Mouse (Mus musculus): ENCODE measurements around the gene D630003M21Rik. TPM values are rescaled to one million over a fixed set of nuclear protein-coding genes. Genes with fewer than 3 reads are reported as not detected.

Gene D630003M21Rik
- polyA plus RNA-seq, 1 experiment from 2014 or later: 9.1 TPM

GRCm38 (mm10) chr2:158248318-158248717 lies 19.3 kb upstream of the D630003M21Rik start:
- ATAC-seq (ENCODE audit: insufficient read depth) (peak; percentile 62; the same call in 1 of the 2 replicates), DNase-seq (peak; percentile 72)
- H3K9me3 ChIP-seq (ENCODE audit: low read depth, low read length): no peaks in the 10 kb centered on the region
- peaks cover 7% of the 10 kb centered on the region; the same call in 1 of the 2 replicates for H3K4me1 ChIP-seq (ENCODE audit: insufficient read depth)
- no peaks in the 10 kb centered on the region for H3K36me3 ChIP-seq (ENCODE audit: insufficient read depth)
- WGBS: 15% methylated on average over 7 of the region's 7 CpGs
- no peak overlapping the region for H3K4me3 ChIP-seq (ENCODE audit: low read depth, low read length)
- H3K27me3 ChIP-seq (ENCODE audit: insufficient read depth, low read length): no peaks in the 10 kb centered on the region
- H3K9ac ChIP-seq: no peak overlapping the region
- TF ChIP-seq CTCF (IDR thresholded peaks at IDR 0.05; ENCODE audit: low read depth): no peak
- no peak overlapping the region for H3K4me2 ChIP-seq
- no peak overlapping the region for H3K27ac ChIP-seq (ENCODE audit: low read depth)

- Histone ChIP-seq H3K4me3 (ENCODE audit: low read depth, low read length) (no peak overlapping the region), H3K9me3 (ENCODE audit: low read depth, low read length) (no peaks in the 10 kb centered on the region), H3K27me3 (ENCODE audit: insufficient read depth, low read length) (no peaks in the 10 kb centered on the region), H3K4me1 (ENCODE audit: insufficient read depth) (peaks cover 7% of the 10 kb centered on the region; the same call in 1 of the 2 replicates), H3K36me3 (ENCODE audit: insufficient read depth) (no peaks in the 10 kb centered on the region), H3K9ac (no peak overlapping the region), H3K27ac (ENCODE audit: low read depth) (no peak overlapping the region), H3K4me2 (no peak overlapping the region)
- no peak for TF ChIP-seq CTCF (IDR thresholded peaks at IDR 0.05; ENCODE audit: low read depth)
- ATAC-seq (ENCODE audit: insufficient read depth) (no peak), DNase-seq (no peak)
- 69% methylated on average over 6 of the region's 6 CpGs for WGBS
Observed at GRCm38 (mm10) chr2:158247852-158248251, 18.8 kb upstream of the D630003M21Rik start.

GRCm38 (mm10) chr2:158245072-158245817 lies 16.2 kb upstream of the D630003M21Rik start:
- Histone ChIP-seq H3K36me3 (ENCODE audit: insufficient read depth) (no peaks in the 10 kb centered on the region), H3K9ac (no peak overlapping the region), H3K27me3 (ENCODE audit: insufficient read depth, low read length) (no peaks in the 10 kb centered on the region), H3K27ac (ENCODE audit: low read depth) (no peak overlapping the region), H3K4me3 (ENCODE audit: low read depth, low read length) (no peak overlapping the region), H3K4me2 (no peak overlapping the region), H3K4me1 (ENCODE audit: insufficient read depth) (peaks cover 7% of the 10 kb centered on the region; the same call in 1 of the 2 replicates), H3K9me3 (ENCODE audit: low read depth, low read length) (no peaks in the 10 kb centered on the region)
- no peak for ATAC-seq (ENCODE audit: insufficient read depth)
- peak; percentile 5 for DNase-seq
- TF ChIP-seq CTCF (IDR thresholded peaks at IDR 0.05; ENCODE audit: low read depth): no peak
- WGBS: 69% methylated on average over 4 of the region's 4 CpGs

- Histone ChIP-seq H3K9ac (no peak overlapping the region), H3K4me3 (ENCODE audit: low read depth, low read length) (no peak overlapping the region), H3K4me2 (no peak overlapping the region), H3K27me3 (ENCODE audit: insufficient read depth, low read length) (no peaks in the 10 kb centered on the region), H3K4me1 (ENCODE audit: insufficient read depth) (peaks cover 5% of the 10 kb centered on the region; the same call in 1 of the 2 replicates), H3K36me3 (ENCODE audit: insufficient read depth) (no peaks in the 10 kb centered on the region), H3K27ac (ENCODE audit: low read depth) (peak overlapping the region; percentile 18; the same call in 1 of the 2 replicates), H3K9me3 (ENCODE audit: low read depth, low read length) (no peaks in the 10 kb centered on the region)
- TF ChIP-seq CTCF (IDR thresholded peaks at IDR 0.05; ENCODE audit: low read depth): no peak
- WGBS: 63% methylated on average over 18 of the region's 18 CpGs
- DNase-seq (peak; percentile 63), ATAC-seq (ENCODE audit: insufficient read depth) (peak; percentile 43; the same call in 1 of the 2 replicates)
Observed at GRCm38 (mm10) chr2:158243129-158243870, 14.3 kb upstream of the D630003M21Rik start.

GRCm38 (mm10) chr2:158242170-158242896 lies 13.3 kb upstream of the D630003M21Rik start:
- H3K27me3 ChIP-seq (ENCODE audit: insufficient read depth, low read length): no peaks in the 10 kb centered on the region
- WGBS: 77% methylated on average over 18 of the region's 18 CpGs
- no peaks in the 10 kb centered on the region for H3K9me3 ChIP-seq (ENCODE audit: low read depth, low read length)
- H3K4me3 ChIP-seq (ENCODE audit: low read depth, low read length): no peak overlapping the region
- no peak overlapping the region for H3K4me2 ChIP-seq
- no peak overlapping the region for H3K9ac ChIP-seq
- ATAC-seq (ENCODE audit: insufficient read depth) (peak; percentile 23; the same call in 1 of the 2 replicates), DNase-seq (peak; percentile 70)
- no peak overlapping the region; the same call in 1 of the 2 replicates for H3K27ac ChIP-seq (ENCODE audit: low read depth)
- TF ChIP-seq CTCF (IDR thresholded peaks at IDR 0.05; ENCODE audit: low read depth): no peak
- no peaks in the 10 kb centered on the region for H3K36me3 ChIP-seq (ENCODE audit: insufficient read depth)
- peaks cover 4% of the 10 kb centered on the region; the same call in 1 of the 2 replicates for H3K4me1 ChIP-seq (ENCODE audit: insufficient read depth)

- H3K27ac ChIP-seq (ENCODE audit: low read depth): no peak overlapping the region
- no peak overlapping the region for H3K4me3 ChIP-seq (ENCODE audit: low read depth, low read length)
- no peak overlapping the region for H3K9ac ChIP-seq
- peaks cover 4% of the 10 kb centered on the region; the same call in 1 of the 2 replicates for H3K4me1 ChIP-seq (ENCODE audit: insufficient read depth)
- ATAC-seq (ENCODE audit: insufficient read depth): no peak
- H3K4me2 ChIP-seq: no peak overlapping the region
- H3K36me3 ChIP-seq (ENCODE audit: insufficient read depth): no peaks in the 10 kb centered on the region
- H3K27me3 ChIP-seq (ENCODE audit: insufficient read depth, low read length): no peaks in the 10 kb centered on the region
- no peaks in the 10 kb centered on the region for H3K9me3 ChIP-seq (ENCODE audit: low read depth, low read length)
- no peak for DNase-seq
- TF ChIP-seq CTCF (IDR thresholded peaks at IDR 0.05; ENCODE audit: low read depth): no peak
- 73% methylated on average over 5 of the region's 5 CpGs for WGBS
Observed at GRCm38 (mm10) chr2:158241126-158241738, 12.2 kb upstream of the D630003M21Rik start.

Measured in lung, embryonic 14.5 days (tissue).